Mouse (Mus musculus): ENCODE results near the gene Polr2e. TPM values are rescaled to one million over a fixed set of nuclear protein-coding genes. Genes with fewer than 3 reads are reported as not detected.

Gene Polr2e
- polyA plus RNA-seq, 1 experiment from 2014 or later: 312 TPM

- peak overlapping the region; percentile 37; the same call in 1 of the 2 replicates for H3K27ac ChIP-seq (replicated peaks)
- 55% methylated on average over 9 of the region's 9 CpGs for WGBS
- H3K36me3 ChIP-seq (replicated peaks): peaks cover 3% of the 10 kb centered on the region; the same call in 1 of the 2 replicates
- H3K4me1 ChIP-seq: peaks cover 37% of the 10 kb centered on the region
- H3K9me3 ChIP-seq: no peaks in the 10 kb centered on the region
- H3K27me3 ChIP-seq (replicated peaks; ENCODE audit: low read depth, poor library complexity, severe bottlenecking): peaks cover 73% of the 10 kb centered on the region
- H3K4me3 ChIP-seq: peak overlapping the region; percentile 35; the same call in 1 of the 2 replicates
- no peak for DNase-seq (ENCODE audit: low spot score)
Measured at GRCm38 (mm10) chr10:80003374-80004232, 36.0 kb downstream of the Polr2e start.

GRCm38 (mm10) chr10:80002829-80003228 is 36.8 kb downstream of the Polr2e start:
- H3K27ac ChIP-seq (replicated peaks): peak overlapping the region; percentile 37; the same call in 1 of the 2 replicates
- peak overlapping the region; percentile 35 for H3K4me3 ChIP-seq
- H3K36me3 ChIP-seq (replicated peaks): no peaks in the 10 kb centered on the region
- H3K4me1 ChIP-seq: peaks cover 45% of the 10 kb centered on the region
- H3K27me3 ChIP-seq (replicated peaks; ENCODE audit: low read depth, poor library complexity, severe bottlenecking): peaks cover 81% of the 10 kb centered on the region
- no peak for DNase-seq (ENCODE audit: low spot score)
- WGBS: 21% methylated on average over 21 of the region's 21 CpGs
- H3K9me3 ChIP-seq: no peaks in the 10 kb centered on the region

- no peaks in the 10 kb centered on the region for H3K36me3 ChIP-seq (replicated peaks)
- WGBS: 79% methylated on average over 9 of the region's 9 CpGs
- H3K27ac ChIP-seq (replicated peaks): no peak overlapping the region
- DNase-seq (ENCODE audit: low spot score): no peak
- 0 out of 2 replicates have a peak overlapping the region, but pooled peaks have one; percentile 13 for H3K4me3 ChIP-seq
- peaks cover 88% of the 10 kb centered on the region for H3K27me3 ChIP-seq (replicated peaks; ENCODE audit: low read depth, poor library complexity, severe bottlenecking)
- peaks cover 45% of the 10 kb centered on the region for H3K4me1 ChIP-seq
- H3K9me3 ChIP-seq: no peaks in the 10 kb centered on the region
Measured at GRCm38 (mm10) chr10:80001945-80002344, 37.6 kb downstream of the Polr2e start.

- Histone ChIP-seq H3K27me3 (replicated peaks; ENCODE audit: low read depth, poor library complexity, severe bottlenecking) (peaks cover 56% of the 10 kb centered on the region), H3K27ac (replicated peaks) (peak overlapping the region; percentile 82)
- WGBS: 7% methylated on average over 15 of the region's 15 CpGs
Measured at GRCm38 (mm10) chr10:79997819-79998218, 41.8 kb downstream of the Polr2e start.

GRCm38 (mm10) chr10:79997034-79997760 is 42.4 kb downstream of the Polr2e start:
- DNase-seq (ENCODE audit: low spot score): peak; percentile 92
- Histone ChIP-seq H3K27me3 (replicated peaks; ENCODE audit: low read depth, poor library complexity, severe bottlenecking) (peaks cover 50% of the 10 kb centered on the region), H3K27ac (replicated peaks) (peak overlapping the region; percentile 82), H3K36me3 (replicated peaks) (peaks cover 35% of the 10 kb centered on the region), H3K4me3 (peak overlapping the region; percentile 68), H3K9me3 (no peaks in the 10 kb centered on the region), H3K4me1 (peaks cover 32% of the 10 kb centered on the region)
- WGBS: under 1% methylated on average over 35 of the region's 35 CpGs

More at GRCm38 (mm10) chr10:79997819-79998218, 41.8 kb downstream of the Polr2e start:
- H3K4me1 ChIP-seq: peaks cover 39% of the 10 kb centered on the region
- H3K4me3 ChIP-seq: peak overlapping the region; percentile 68
- H3K9me3 ChIP-seq: no peaks in the 10 kb centered on the region
- H3K36me3 ChIP-seq (replicated peaks): peaks cover 29% of the 10 kb centered on the region
- DNase-seq (ENCODE audit: low spot score): no peak

GRCm38 (mm10) chr10:79996272-79997033 is 43.1 kb downstream of the Polr2e start, which contains the start of gene Abca7:
Gene Abca7, plus strand, starts transcription at chr10:79996494.
- H3K4me3 ChIP-seq: peak within 1 kb of the TSS; percentile 68
- peaks cover 42% of the 10 kb centered on the region for H3K36me3 ChIP-seq (replicated peaks)

GRCm38 (mm10) chr10:79995636-79996035 is 44.0 kb downstream of the Polr2e start:
- Histone ChIP-seq H3K27ac (replicated peaks) (no peak overlapping the region; the same call in 1 of the 2 replicates), H3K9me3 (peaks cover 9% of the 10 kb centered on the region; the same call in 1 of the 2 replicates), H3K36me3 (replicated peaks) (peaks cover 51% of the 10 kb centered on the region), H3K4me1 (peaks cover 33% of the 10 kb centered on the region), H3K4me3 (peak overlapping the region; percentile 68; the same call in 1 of the 2 replicates), H3K27me3 (replicated peaks; ENCODE audit: low read depth, poor library complexity, severe bottlenecking) (peaks cover 35% of the 10 kb centered on the region)
- WGBS: 87% methylated on average over 1 of the region's 1 CpGs
- DNase-seq (ENCODE audit: low spot score): no peak

More at GRCm38 (mm10) chr10:79996272-79997033, 43.1 kb downstream of the Polr2e start, which contains the start of gene Abca7:
- under 1% methylated on average over 34 of the region's 34 CpGs for WGBS
- H3K9me3 ChIP-seq: peaks cover 4% of the 10 kb centered on the region; the same call in 1 of the 2 replicates
- peak within 1 kb of the TSS; percentile 82 for H3K27ac ChIP-seq (replicated peaks)
- H3K27me3 ChIP-seq (replicated peaks; ENCODE audit: low read depth, poor library complexity, severe bottlenecking): peaks cover 42% of the 10 kb centered on the region
- peaks cover 28% of the 10 kb centered on the region for H3K4me1 ChIP-seq
- DNase-seq (ENCODE audit: low spot score): peak; percentile 97

- H3K27me3 ChIP-seq (replicated peaks; ENCODE audit: low read depth, poor library complexity, severe bottlenecking): peaks cover 31% of the 10 kb centered on the region
- 93% methylated on average over 16 of the region's 16 CpGs for whole genome bisulfite sequencing
- H3K4me3 ChIP-seq: no peak overlapping the region
- no peak for DNase-seq (ENCODE audit: low spot score)
- H3K27ac ChIP-seq (replicated peaks): no peak overlapping the region
- peaks cover 40% of the 10 kb centered on the region for H3K4me1 ChIP-seq
- H3K36me3 ChIP-seq (replicated peaks): peaks cover 52% of the 10 kb centered on the region
- H3K9me3 ChIP-seq: peaks cover 9% of the 10 kb centered on the region; the same call in 1 of the 2 replicates
Measured at GRCm38 (mm10) chr10:79994397-79995115, 45.0 kb downstream of the Polr2e start.

- WGBS: 87% methylated on average over 6 of the region's 6 CpGs
- peaks cover 36% of the 10 kb centered on the region for H3K27me3 ChIP-seq (replicated peaks; ENCODE audit: low read depth, poor library complexity, severe bottlenecking)
- no peak overlapping the region for H3K27ac ChIP-seq (replicated peaks)
- DNase-seq (ENCODE audit: low spot score): no peak
- H3K9me3 ChIP-seq: peaks cover 9% of the 10 kb centered on the region; the same call in 1 of the 2 replicates
- H3K4me3 ChIP-seq: 0 out of 2 replicates have a peak overlapping the region, but pooled peaks have one; percentile 69
- peaks cover 52% of the 10 kb centered on the region for H3K36me3 ChIP-seq (replicated peaks)
- peaks cover 49% of the 10 kb centered on the region for H3K4me1 ChIP-seq
Measured at GRCm38 (mm10) chr10:79991548-79991947, 48.0 kb downstream of the Polr2e start.

- WGBS: 69% methylated on average over 12 of the region's 12 CpGs
- peaks cover 50% of the 10 kb centered on the region for H3K4me1 ChIP-seq
- H3K9me3 ChIP-seq: peaks cover 9% of the 10 kb centered on the region; the same call in 1 of the 2 replicates
- no peak for DNase-seq (ENCODE audit: low spot score)
- peaks cover 36% of the 10 kb centered on the region for H3K27me3 ChIP-seq (replicated peaks; ENCODE audit: low read depth, poor library complexity, severe bottlenecking)
- H3K27ac ChIP-seq (replicated peaks): no peak overlapping the region
- H3K4me3 ChIP-seq: peak overlapping the region; percentile 69; the same call in 1 of the 2 replicates
- peaks cover 52% of the 10 kb centered on the region for H3K36me3 ChIP-seq (replicated peaks)
Measured at GRCm38 (mm10) chr10:79991099-79991498, 48.5 kb downstream of the Polr2e start.

- Histone ChIP-seq H3K9me3 (peaks cover 9% of the 10 kb centered on the region; the same call in 1 of the 2 replicates), H3K36me3 (replicated peaks) (peaks cover 44% of the 10 kb centered on the region), H3K27ac (replicated peaks) (peak overlapping the region; percentile 90), H3K4me3 (peak overlapping the region; percentile 69), H3K27me3 (replicated peaks; ENCODE audit: low read depth, poor library complexity, severe bottlenecking) (peaks cover 36% of the 10 kb centered on the region), H3K4me1 (peaks cover 53% of the 10 kb centered on the region)
- peak; percentile 82 for DNase-seq (ENCODE audit: low spot score)
- WGBS: 6% methylated on average over 15 of the region's 15 CpGs
Measured at GRCm38 (mm10) chr10:79989870-79990269, 49.7 kb downstream of the Polr2e start.

Measured in embryonic facial prominence, embryonic 10.5 days (tissue).